Mouse (Mus musculus) adrenal gland, postnatal 10 days (tissue): ENCODE data around the gene Clpb. TPM values are rescaled to one million over a fixed set of nuclear protein-coding genes. Genes with fewer than 3 reads are reported as not detected.
"Not testable (repeated sequence)": the region's sequence is repeated elsewhere in the genome, so short reads cannot be mapped to it uniquely, and the experiment has no call there.

Experiments
- DNase-seq: peaks from one replicate; pipeline ENCODE4 v3.0.0; 2021; ENCODE audit warnings: mixed read lengths
- long read RNA-seq, 2 experiments: library from polyadenylated mRNA; stranded (forward); transcript quantifications; one replicate each; pipeline ENCODE4 v2.0.0; 2021
- total RNA-seq, 2 experiments: library from RNA; stranded (reverse); gene quantifications; 2 replicates each; pipeline ENCODE4 v1.2.3; 2021

Clpb gene
- 10 to 100 TPM; 80.4 to 85.2 TPM for total RNA-seq
- long read RNA-seq, experiment 1, full-length matches to known transcripts: 203 of 240 reads
- long read RNA-seq, experiment 1, partial matches to known transcripts: 28 of 240 reads
- long read RNA-seq, experiment 1, other reads (novel, unspliced or antisense): 9 of 240 reads
- long read RNA-seq, experiment 2, full-length matches to known transcripts: 138 of 176 reads
- long read RNA-seq, experiment 2, partial matches to known transcripts: 32 of 176 reads
- long read RNA-seq, experiment 2, other reads (novel, unspliced or antisense): 6 of 176 reads

DNA sequence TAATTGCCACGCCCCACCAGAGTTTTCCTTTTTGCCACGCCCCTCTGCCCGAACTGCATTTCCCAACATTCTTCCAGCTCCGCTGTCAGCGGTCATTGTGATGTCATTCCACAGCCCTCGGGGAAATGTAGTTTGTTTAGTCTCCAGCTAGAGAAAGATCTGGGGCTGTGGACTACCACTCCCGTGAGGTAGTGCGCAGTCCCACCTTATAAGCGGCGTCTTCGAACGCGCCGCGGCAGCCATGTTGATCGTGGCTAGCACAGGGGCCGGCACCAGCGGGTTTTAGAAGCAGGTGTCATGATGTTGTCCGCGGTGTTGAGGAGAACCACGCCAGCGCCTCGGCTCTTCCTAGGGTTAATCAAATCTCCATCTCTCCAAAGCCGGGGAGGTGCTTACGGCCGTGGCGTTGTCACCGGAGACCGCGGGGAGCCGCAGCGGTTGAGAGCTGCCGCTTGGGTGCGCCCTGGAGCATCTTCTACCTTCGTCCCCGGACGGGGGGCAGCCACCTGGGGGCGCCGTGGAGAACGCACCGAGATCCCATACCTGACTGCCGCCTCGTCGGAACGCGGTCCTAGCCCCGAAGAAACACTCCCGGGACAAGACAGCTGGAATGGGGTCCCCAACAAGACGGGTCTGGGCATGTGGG, at the start of gene Clpb:
Gene Clpb (plus strand): TSS at position 120 of the 646 bp plus-strand sequence.
- DNase-seq: peak; percentile 92

DNA sequence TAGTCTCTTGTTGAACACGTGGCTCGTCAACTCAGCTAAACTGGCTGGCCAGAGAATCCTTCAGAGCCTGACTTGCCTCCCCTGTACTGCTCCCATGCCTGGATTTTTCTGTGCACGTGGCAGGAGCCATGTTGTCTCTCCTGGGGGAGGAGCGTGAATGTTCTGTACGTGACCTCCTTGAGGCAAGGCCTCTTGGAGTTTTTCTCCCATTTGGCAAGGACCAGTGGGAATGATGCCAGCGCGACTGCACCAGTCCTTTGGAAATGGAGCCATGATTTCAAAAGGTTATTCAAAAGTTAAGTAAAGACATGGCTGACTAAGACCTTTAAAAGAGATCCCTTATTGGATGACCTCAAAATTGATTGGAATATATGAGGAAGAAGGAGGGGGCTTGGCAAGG, 48.0 kb upstream of the Clpb start:
- peak; percentile 85 for DNase-seq

DNA sequence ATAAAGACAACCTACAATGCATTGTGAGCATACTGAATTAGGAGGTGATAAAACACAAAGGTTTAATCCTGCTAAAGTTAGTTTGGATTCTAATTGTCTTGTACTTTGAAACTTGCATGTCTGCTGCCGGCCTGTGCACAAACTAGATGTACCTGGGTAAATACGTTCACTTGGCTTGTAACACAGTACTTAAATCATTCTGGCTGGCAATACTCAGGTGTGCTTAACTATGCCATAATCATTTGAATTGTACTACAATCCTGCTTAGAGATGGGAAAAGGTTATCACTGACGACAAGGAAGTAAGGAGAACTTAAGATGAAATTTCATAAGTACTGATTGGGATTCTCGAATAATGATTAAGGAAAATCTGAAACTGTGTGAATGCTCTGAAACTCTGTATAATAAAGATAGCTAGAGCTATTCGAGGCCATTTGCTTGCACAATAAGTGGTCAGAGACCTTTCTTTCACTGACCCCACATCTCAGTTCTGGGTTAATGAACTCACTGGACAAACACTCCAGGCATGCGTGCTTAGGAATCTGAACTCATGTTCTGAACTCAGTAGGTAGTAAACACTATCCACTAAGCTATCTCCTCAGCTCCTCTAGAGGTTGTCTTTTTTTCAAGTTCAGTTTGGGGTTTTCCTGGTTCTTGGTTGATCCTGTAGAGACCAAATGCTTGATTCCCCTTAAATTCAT, 47.1 kb upstream of the Clpb start:
- no peak for DNase-seq

DNA sequence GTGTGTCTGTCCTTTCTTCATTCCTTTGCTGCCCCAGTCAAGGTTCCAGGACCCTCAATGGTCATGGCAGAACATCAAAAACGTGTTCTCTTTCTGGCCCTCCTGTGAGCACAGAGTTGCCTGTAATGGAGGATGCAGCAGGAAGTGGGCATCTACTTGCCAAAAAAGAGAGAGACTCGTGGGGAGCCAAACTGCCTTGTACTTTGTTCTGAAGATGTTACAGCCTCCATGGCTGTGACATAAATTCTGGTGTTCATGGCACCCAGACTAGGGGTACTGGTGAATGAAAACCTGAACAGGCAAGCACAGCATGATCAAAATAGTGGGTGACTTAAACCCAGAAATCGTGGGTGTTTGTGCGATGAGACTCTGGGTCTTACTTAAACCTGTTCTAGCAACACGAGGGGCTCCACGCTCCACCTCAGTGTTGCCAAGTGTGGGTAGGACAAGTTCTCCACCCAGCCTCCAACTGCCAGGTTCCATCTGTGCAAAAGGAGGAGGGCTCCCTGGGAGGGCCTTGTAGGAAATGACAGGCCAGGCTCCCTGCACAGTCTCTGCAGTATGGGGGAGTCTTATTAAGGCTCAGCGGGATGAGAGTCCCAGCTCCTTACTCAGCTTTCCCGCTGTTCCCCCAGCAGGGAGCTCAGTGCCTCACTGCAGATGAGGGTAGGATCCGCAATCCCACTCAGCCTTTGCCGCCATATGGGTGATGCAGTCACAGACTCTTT, 45.8 kb upstream of the Clpb start:
- DNase-seq: no peak

DNA sequence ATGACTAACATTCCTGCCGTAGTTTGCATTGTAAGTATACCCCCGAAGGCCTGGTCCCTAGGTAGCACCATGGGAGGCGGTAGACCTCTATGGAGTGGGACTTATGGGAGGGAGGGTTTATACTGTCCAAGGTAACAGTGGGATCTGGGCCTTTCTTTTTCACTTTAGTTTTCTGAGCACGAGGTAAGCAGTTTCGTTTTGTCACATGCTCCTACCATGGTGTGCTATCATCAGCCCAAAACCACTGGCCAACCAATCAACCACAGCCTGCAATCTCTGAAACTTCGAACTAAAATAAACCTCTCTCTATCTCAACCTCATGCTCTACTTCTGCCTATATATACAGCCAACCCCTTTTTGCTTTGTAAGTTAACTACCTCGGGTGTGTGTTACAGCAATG, 45.2 kb upstream of the Clpb start:
- no peak for DNase-seq

DNA sequence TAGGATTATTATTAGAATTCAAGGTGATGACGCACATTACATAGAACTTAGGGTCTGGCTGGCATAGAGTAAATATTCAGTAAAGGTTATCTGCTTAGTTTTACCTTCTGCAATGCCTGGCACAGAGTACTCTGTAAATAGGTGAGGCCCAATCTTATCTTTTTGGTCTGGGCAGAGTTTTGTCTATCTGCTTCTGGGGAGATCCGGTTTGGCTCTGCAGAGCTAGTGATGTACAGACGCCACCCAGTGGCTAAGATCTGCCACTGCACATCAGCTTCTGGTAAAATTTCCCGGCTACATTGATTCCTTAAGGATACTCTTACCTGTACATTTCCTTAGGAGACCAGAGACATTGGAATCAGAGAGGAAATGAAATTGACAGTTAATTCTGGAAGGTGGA, 43.1 kb upstream of the Clpb start:
- DNase-seq: peak; percentile 65

DNA sequence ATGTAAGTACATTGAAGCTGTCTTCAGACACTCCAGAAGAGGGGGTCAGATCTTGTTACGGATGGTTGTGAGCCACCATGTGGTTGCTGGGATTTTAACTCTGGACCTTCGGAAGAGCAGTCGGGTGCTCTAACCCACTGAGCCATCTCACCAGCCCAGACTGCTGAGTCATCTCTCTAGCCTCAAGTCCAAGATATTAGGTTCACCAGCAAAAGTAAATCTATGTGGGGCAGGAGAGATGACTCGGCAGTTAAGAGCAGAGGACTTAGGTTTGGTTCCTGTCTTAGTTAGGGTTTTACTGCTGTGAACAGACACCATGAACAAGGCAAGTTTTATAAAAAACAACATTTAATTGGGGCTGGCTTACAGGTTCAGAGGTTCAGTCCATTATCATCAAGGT, 41.6 kb upstream of the Clpb start:
- DNase-seq: not testable (repeated sequence)

DNA sequence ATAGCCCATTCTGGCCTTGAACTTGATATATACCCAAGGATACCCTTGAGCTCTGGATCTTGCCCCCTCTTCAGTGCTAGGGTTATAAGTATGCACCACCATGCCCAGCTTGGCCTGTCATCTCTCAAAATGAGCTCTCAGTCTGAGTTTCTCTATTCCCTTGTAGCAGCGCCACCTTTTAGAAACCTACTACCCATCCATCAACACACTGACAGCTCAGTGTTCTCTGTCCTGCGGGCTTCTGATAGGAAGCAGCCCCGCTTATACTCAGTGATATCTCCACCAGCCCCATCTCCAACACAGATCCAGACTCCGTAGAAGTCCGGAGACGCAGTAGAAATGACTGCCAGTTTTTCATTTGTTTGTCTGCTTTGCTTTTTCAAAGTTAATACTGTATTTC, 39.1 kb upstream of the Clpb start:
- no peak for DNase-seq

DNA sequence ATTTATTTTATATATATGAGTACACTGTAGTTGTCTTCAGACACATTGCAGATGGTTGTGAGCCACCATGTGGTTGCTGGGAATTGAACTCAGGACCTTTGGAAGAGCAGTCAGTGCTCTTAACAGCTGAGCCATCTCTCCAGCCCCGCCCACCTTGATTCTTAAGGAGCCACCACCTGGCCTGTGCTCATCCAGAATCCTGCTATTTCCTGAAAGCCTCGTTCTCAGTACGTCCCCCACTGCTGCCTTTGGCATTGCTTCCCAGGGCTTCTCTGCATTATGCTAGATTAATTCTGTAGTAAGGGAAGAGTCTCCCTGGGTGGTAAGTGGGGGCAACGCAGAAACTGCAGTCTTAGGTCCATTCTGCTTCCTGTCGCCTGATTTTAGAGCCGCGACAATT, 36.3 kb upstream of the Clpb start:
- DNase-seq: not testable (repeated sequence)

DNA sequence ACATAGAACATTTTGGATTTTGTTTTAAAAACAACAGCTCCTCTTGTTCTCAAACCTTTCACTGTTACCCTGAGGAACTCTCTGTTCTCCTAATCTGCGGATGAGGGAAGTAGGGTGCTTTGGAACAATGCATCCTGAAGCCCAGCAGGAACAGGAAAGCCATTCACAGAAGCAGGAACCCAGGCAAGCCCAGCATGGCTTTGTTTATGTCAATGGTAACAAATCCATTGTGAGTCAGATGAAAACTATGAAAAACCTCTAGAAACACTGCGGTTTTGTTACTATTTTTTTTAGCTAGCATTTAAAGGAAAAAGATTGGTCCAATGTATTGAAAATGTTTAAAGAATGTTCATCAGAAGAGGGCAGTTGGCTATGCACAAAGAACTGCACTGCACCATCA, 35.0 kb upstream of the Clpb start:
- DNase-seq: no peak

DNA sequence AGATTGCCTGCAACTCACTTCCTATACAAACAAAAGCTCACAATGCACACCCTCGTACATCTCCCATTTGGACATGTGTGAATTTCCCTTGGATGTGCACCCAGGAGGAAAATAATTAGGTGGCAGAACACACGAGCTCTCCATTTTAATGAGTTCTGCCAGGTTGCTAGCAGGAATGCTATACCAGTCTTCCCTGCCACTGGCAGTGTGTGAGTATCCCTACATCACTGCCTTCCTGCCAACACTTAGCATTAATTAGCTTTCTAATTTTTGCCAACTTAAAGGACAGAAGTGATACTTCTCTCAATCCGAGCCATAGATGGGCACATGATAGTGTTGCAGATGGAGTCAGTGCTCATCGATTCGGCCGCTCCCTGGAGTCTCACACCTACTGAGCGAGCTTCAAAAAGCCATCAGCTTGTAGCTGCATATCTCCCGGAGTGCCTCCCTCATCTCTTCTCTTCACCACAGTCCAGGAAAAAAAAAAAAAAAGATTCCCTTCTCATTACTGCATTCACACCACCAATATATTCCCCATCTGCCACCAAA, 29.7 kb upstream of the Clpb start:
- DNase-seq: no peak

DNA sequence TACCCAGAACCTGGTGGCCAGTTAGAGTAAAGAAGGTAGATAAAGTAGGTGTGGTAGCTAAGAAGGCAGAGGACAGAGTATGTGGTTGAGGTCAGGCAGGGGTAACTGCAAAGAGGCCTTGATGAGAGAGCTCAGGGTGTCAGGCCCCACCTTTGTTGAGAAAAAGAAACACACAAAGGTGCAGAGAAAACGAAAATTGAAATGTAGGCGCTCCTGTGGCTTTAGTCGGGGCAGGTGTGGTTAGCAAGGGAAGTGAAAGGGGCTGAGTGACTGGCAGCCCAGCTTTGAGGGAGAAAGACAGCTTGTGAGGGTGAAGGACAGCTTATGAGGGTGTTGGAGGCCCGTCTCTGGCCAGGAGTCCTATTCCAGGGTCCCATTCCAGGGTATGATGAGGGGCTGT, 28.9 kb upstream of the Clpb start:
- no peak for DNase-seq

DNA sequence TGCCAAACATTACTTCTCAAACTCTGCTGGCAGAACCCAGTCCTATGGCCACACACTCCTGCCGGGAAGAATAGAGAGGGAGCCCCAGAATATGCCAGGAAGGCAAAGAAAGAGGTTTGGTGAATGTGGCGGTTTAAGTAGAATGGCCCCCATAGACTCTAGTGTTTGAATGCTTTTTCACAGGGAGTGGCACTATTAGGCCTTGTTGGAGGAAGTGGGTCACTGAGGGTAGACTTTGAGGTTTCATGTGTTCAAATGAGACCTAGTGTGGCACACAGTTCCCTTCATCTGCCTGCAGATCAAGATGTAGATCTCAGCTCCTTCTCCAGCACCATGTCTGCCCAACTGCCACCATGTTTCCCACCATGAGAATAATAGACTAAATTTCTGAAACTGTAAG, 27.4 kb upstream of the Clpb start:
- no peak for DNase-seq

DNA sequence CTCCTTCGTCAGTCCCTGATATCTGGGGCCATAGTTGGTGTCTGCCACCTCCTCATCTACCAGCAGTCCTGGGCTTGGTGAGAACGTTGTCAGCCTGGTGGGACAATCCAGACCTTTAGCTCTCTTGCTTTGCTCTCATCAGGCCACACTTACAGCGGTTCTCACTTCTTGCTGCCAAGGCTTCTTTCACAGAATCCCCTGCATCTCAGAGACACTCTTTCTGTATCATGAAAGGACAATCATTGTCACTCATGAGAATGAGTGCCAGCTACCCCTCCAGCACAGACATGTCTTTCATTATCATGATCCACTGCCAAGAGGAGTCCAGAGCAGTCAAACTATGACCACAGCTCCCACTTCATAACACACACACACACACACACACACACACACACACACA, 19.6 kb upstream of the Clpb start:
- no peak for DNase-seq

DNA sequence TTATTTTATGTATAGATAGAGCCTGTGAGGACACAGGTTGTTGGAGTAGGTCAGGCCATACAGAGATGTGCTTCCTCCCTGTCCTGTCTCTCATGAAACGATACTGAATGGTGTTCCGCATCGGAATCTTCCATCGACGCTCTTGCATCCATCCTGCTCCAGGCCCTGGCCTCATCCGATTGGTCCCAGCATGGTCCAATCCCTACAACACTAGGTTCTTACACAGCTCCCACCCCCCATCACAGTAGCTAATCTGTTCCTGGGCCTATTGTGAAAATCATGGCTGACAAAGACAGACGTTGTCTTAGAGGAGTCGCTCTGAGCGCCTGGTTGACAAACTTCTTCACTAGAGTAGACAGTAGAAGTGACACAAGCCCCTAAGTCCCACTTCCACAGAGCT, 13.7 kb upstream of the Clpb start:
- no peak for DNase-seq

DNA sequence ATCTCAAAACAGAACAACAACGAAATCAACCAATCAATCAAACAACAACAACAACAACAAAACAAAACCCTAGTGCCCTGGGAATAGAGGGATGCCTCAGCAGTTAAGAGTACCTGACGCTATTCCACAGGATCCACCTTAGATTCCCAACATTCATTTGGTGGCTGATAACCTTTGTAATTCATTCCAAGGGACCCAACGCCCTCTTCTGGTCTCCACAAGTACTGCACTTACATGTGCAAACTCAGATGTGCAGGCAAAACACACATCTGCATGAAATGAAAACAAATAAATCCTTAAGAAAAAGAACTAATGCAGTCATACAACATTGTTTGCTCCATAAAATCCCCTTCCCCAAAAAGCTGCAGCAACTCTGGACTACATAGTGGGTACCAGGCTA, 12.9 kb upstream of the Clpb start:
- DNase-seq: peak; percentile 53

DNA sequence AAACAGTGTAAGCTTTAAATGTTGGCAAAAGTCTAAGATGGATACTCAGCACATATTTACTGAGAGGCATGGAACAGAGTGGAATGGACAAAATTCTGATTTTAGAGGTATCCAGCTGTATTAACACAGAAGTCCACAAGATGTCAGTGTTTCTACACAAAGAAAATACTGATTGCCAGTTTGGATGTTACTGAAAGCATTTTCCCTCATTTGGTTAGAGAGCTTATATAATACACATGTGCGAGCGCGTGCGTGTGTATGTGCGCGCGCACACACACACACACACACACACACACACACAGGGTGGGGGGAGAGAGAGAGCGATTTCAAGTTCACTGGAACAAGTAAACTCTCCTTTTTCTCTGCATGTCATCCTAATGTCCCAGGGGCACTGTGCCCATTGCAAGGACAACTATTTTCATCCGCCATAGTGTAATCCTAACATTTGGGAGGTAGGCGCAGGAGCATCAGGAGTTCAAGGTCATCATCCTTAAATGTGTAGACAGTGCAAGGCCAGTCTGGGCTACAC, 9.7 kb upstream of the Clpb start:
- DNase-seq: peak; percentile 32

DNA sequence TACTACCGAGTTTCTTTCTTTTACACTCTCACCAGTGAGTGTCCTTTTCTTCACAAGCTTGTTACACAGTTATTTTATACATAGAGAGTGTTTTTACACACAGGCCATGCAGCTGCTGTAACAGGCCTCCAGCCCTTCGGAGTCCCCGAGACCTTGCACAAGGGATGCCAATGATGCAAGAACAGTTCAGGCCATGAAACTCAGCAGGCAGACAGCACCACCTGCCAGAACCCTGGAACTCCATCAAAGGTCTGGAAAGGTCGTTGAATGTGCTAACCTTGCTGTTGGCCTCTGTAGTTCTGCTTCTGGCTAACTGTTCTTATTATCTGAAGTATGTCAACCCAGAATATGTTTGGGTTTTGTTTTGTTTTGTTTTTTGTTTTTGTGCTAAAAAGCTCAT, 8.5 kb upstream of the Clpb start:
- DNase-seq: peak; percentile 72

DNA sequence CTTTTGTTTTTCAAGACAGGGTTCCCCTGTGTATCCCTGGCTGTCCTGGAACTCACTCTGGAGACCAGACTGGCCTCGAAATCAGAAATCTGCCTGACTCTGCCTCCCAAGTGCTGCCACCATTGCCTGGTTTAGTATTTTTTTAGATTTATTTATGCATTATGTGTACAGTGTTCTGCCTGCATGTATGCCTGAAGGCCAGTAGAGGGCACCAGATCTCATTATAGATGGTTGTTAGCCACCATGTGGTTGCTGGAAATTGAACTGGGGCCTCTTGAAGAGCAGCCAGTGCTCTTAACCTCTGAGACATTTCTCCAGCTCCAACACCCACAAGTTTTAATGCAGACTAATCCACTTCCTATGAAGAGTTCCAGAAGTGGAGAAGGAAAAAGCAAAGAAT, 1.4 kb upstream of the Clpb start:
- DNase-seq: no peak

DNA sequence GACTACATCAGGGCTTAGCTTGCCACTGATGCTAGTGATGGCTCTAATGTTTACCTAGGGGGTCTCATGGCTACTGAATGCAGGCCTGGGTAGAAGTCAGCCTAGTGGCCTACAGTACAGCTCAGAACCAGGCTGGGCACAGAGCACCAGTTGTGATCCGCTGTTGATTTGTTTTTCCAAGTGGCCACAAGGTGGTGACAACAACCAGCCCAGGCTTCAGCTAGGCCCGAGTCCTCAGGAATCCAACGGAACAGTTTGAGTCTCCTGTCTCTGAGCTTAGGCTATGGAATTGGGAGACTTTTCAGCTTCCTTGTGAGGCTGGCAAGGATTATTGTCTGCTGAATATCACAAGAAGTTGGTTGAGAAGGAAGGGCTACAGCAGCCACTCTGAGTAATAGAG, 3.1 kb downstream of the Clpb start:
- peak; percentile 58 for DNase-seq

DNA sequence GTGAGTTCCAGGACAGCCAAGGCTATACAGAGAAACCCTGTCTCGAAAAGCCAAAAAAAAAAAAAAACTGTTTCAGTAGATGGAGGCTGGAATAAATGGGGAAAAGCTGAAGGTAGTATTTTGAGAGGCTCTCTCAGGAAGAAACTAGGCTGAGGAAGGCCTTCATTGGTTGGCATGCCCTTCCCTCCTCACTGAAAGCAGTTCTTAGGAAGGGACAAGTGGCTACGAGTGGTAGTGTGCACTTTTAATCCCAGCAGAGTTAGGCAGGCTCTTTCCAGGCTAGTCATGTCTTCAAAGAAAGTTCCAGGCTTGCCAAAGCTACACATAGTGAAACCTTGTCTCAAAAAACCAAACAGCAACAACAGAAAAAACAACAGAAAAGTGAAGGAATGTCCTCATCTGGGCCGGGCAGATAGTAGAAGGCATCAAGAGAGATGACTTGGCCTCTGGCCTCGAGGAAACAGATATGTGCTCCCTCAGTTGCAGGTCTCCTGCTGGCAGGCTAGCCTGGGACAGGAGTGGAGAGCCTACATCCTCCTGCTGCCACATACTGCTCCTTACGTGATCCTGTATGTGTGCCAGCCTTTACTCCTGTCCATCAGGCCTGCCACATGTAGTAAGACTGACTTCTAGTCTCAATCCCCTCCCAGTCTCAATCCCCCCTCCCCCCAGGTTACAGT, 8.3 kb downstream of the Clpb start:
- DNase-seq: no peak

DNA sequence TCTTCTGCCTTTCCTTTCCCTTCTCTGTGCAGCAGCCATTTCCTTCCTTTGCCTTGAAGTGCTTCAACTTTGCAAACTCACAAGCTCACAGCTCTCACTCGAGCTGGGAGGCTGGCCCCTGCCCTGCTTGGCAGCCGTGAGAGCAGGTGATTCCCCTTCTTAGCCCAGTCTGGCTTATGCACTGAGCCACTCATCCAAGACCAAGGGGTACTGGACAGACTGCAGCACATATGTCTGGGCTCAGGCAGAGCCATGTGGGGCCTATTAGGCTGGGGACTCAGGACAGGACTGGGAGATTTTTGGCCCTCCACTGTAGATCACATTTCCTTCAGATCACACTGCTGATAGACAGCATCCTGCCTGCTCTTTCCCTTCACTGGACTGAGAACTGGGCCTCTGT, 10.1 kb downstream of the Clpb start:
- DNase-seq: peak; percentile 41
